Mouse (Mus musculus) liver, adult 2 months (tissue): ENCODE data around the gene Pitpnb. TPM values are rescaled to one million over a fixed set of nuclear protein-coding genes. Genes with fewer than 3 reads are reported as not detected.

Source experiments
- DNase-seq: peaks from one replicate; pipeline ENCODE4 v3.0.0-alpha.2; 2011; ENCODE audit warnings: low read depth, low spot score; ENCODE audit errors: extremely low read depth
- H3K27ac ChIP-seq: fragments of 200-500 bp; replicated peaks from 2 replicates; pipeline ENCODE4 v1.5.1; 2012; ENCODE audit warnings: low read depth, mild to moderate bottlenecking, control low read depth, inconsistent platforms, low read length; ENCODE audit not compliant: insufficient read depth
- H3K27me3 ChIP-seq: fragments of 200-500 bp; 2 replicates; pipeline ENCODE4 v1.6.1; 2012; ENCODE audit warnings: mild to moderate bottlenecking, moderate library complexity, low read length, inconsistent platforms; ENCODE audit not compliant: control insufficient read depth, insufficient read depth
- H3K36me3 ChIP-seq: fragments of 200-500 bp; 2 replicates; pipeline ENCODE4 v1.6.1; 2012; ENCODE audit warnings: low read length, inconsistent platforms; ENCODE audit not compliant: control insufficient read depth, insufficient read depth
- H3K4me1 ChIP-seq: fragments of 200-500 bp; 2 replicates; pipeline ENCODE4 v1.6.1; 2011; ENCODE audit warnings: low read length; ENCODE audit not compliant: control insufficient read depth, insufficient read depth
- H3K4me3 ChIP-seq: fragments of 200-500 bp; 2 replicates; pipeline ENCODE4 v1.5.1; 2011; ENCODE audit warnings: low read depth, mild to moderate bottlenecking, control low read depth, low read length, moderate library complexity; ENCODE audit not compliant: insufficient read depth
- H3K79me2 ChIP-seq: fragments of 200-500 bp; 2 replicates; pipeline ENCODE4 v1.6.1; 2012; ENCODE audit warnings: inconsistent platforms, mild to moderate bottlenecking, low read length, moderate library complexity; ENCODE audit not compliant: control insufficient read depth, insufficient read depth
- H3K9ac ChIP-seq: fragments of 200-500 bp; 2 replicates; pipeline ENCODE4 v1.6.1; 2012; ENCODE audit warnings: low read depth, mild to moderate bottlenecking, control low read depth, inconsistent platforms, low read length
- CTCF ChIP-seq: fragments of 200-500 bp; IDR thresholded peaks from 2 replicates; pipeline ENCODE4 v1.5.1; 2011; ENCODE audit warnings: low read depth, low read length, control low read depth
- POLR2A ChIP-seq: fragments of 200-500 bp; IDR thresholded peaks from 2 replicates; pipeline ENCODE4 v1.6.1; 2011; ENCODE audit warnings: low read length, control low read depth; ENCODE audit not compliant: insufficient read depth; ENCODE audit errors: extremely low read depth
- WGBS: fragments of 180-500 bp; shearing (Covaris S2); methylation state at CpG from one replicate; pipeline ENCODE4 v1.1.7; 2018; 5-methylcytosine and 5-hydroxymethylcytosine counted together
- polyA plus RNA-seq: library from polyadenylated mRNA; depleted of rRNA; stranded (reverse); fragments of >200 nt; gene quantifications from 2 replicates; pipeline ENCODE4 v1.2.3, GENCODE M21; 2012
- total RNA-seq: library from RNA; depleted of rRNA; stranded (reverse); fragments of >200 nt; gene quantifications from 2 replicates; pipeline ENCODE4 v1.2.3, GENCODE M21; 2014

Gene Pitpnb
- total and polyA plus RNA-seq, 2 experiments: 19.3 to 48.6 TPM

DNA sequence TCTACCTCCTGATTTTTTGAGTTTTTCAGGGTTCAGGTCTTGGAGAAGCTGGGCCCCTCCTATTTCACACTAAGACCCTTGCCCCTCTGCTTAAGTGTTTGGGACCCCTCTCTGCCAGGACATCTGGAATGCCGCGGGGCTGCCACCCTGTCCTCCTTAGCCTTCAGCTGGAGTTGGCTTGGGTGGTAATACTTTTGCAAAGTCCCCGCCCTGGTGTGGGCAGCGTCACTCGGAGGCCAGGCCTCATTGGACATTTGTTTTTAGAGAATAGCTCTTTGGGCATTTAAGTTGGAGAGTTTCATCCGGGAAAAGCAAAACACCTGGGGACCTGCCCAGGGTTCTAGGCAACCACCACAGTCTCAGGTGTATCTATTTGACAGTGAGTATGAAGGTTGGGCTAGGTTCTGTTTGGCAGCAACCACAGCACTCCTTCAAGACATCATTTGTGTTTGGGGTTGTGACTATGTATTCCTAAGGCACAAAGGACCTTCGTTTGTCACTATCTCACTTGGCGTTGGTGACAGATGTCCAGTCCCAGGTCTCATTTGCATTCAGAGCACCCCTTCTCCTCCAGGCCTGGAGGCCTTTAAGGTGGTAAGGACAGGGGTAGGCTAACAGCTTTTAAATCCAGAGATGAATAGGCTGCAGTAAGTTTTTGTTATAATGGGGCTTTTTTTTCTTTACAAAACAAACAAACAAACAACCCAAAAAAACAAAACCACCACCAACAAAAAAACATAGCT is 91.7 kb downstream of the Pitpnb start:
- DNase-seq: no peak
- H3K27ac ChIP-seq: no peak overlapping the region
- no peaks in the 10 kb centered on the region for H3K27me3 ChIP-seq
- H3K4me3 ChIP-seq: no peak overlapping the region
- TF ChIP-seq CTCF (no peak), POLR2A (no peak)
- peaks cover 63% of the 10 kb centered on the region for H3K79me2 ChIP-seq
- H3K4me1 ChIP-seq: peaks cover 5% of the 10 kb centered on the region
- H3K9ac ChIP-seq: no peak overlapping the region
- 81% methylated on average over 8 of the region's 8 CpGs for WGBS
- H3K36me3 ChIP-seq: peaks cover 18% of the 10 kb centered on the region

DNA sequence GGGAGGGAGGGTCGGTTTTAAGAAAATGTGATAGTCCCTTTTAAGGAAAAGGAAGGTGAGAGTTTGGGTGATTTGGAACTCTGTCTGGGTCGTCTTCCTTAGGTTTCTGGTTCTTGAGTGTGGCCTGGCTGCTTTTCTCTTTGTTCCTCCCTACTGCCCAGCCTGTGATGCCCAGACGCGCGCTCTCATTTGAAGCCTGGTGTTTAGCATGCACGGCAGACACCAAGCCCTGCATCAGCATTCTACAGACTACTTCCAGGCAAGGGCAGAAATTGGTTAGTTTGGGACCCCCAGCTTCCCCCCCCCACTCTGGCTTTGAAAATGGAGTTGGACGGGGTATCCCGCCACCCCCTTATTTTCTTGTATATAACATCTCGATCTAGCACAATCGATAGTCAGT is 92.4 kb downstream of the Pitpnb start:
- H3K27me3 ChIP-seq: no peaks in the 10 kb centered on the region
- peaks cover 61% of the 10 kb centered on the region for H3K79me2 ChIP-seq
- H3K36me3 ChIP-seq: peaks cover 18% of the 10 kb centered on the region
- WGBS: 88% methylated on average over 10 of the region's 10 CpGs
- no peak overlapping the region for H3K27ac ChIP-seq
- no peak for DNase-seq
- TF ChIP-seq POLR2A: no peak
- no peak for TF ChIP-seq CTCF
- H3K4me3 ChIP-seq: no peak overlapping the region
- H3K9ac ChIP-seq: no peak overlapping the region
- peaks cover 5% of the 10 kb centered on the region for H3K4me1 ChIP-seq

- peaks cover 58% of the 10 kb centered on the region for H3K79me2 ChIP-seq
- H3K4me1 ChIP-seq: peaks cover 5% of the 10 kb centered on the region
- peak overlapping the region; percentile 86 for H3K27ac ChIP-seq
- TF ChIP-seq POLR2A (no peak), CTCF (no peak)
- H3K4me3 ChIP-seq: no peak overlapping the region
- peaks cover 18% of the 10 kb centered on the region for H3K36me3 ChIP-seq
- no peaks in the 10 kb centered on the region for H3K27me3 ChIP-seq
- 95% methylated on average over 4 of the region's 4 CpGs for WGBS
- no peak for DNase-seq
- peak overlapping the region; percentile 12; the same call in 1 of the 2 replicates for H3K9ac ChIP-seq
Observed at GRCm38 (mm10) chr5:111423616-111424015, 93.1 kb downstream of the Pitpnb start.

- Histone ChIP-seq H3K79me2 (peaks cover 46% of the 10 kb centered on the region; the same call in 1 of the 2 replicates), H3K9ac (no peak overlapping the region), H3K4me3 (no peak overlapping the region), H3K4me1 (peaks cover 5% of the 10 kb centered on the region), H3K27ac (no peak overlapping the region), H3K36me3 (0 out of 2 replicates have a peak, but pooled peaks cover 2% of the 10 kb centered on the region), H3K27me3 (no peaks in the 10 kb centered on the region)
- no peak for DNase-seq
- no peak for TF ChIP-seq CTCF
- no peak for TF ChIP-seq POLR2A
- WGBS: 97% methylated on average over 9 of the region's 9 CpGs
Observed at GRCm38 (mm10) chr5:111425813-111426212, 95.2 kb downstream of the Pitpnb start.

- Histone ChIP-seq H3K27ac (no peak overlapping the region), H3K36me3 (0 out of 2 replicates have a peak, but pooled peaks cover 2% of the 10 kb centered on the region), H3K4me3 (no peak overlapping the region), H3K9ac (no peak overlapping the region), H3K27me3 (no peaks in the 10 kb centered on the region), H3K79me2 (peaks cover 44% of the 10 kb centered on the region; the same call in 1 of the 2 replicates), H3K4me1 (peaks cover 5% of the 10 kb centered on the region)
- WGBS: 74% methylated on average over 5 of the region's 5 CpGs
- DNase-seq: no peak
- TF ChIP-seq CTCF: no peak
- no peak for TF ChIP-seq POLR2A
Observed at GRCm38 (mm10) chr5:111426249-111426648, 95.7 kb downstream of the Pitpnb start.

GRCm38 (mm10) chr5:111428882-111429281 is 98.3 kb downstream of the Pitpnb start:
- no peak overlapping the region for H3K27ac ChIP-seq
- no peaks in the 10 kb centered on the region; the same call in 1 of the 2 replicates for H3K4me1 ChIP-seq
- H3K36me3 ChIP-seq: no peaks in the 10 kb centered on the region
- DNase-seq: no peak
- TF ChIP-seq CTCF: no peak
- TF ChIP-seq POLR2A: no peak
- H3K4me3 ChIP-seq: no peak overlapping the region
- H3K27me3 ChIP-seq: no peaks in the 10 kb centered on the region
- H3K9ac ChIP-seq: no peak overlapping the region
- WGBS: 97% methylated on average over 6 of the region's 6 CpGs
- peaks cover 39% of the 10 kb centered on the region; the same call in 1 of the 2 replicates for H3K79me2 ChIP-seq
